Mouse (Mus musculus) E14TG2a.4 (cell line): ENCODE measurements at regions not wholly inside any gene's neighbourhood (a gene's known extent, or its start where the extent isn't known, plus 50 kb on each side); places are given as distances from the start of the nearest gene placed in this dataset.

Experiments
- H3K27me3 ChIP-seq: 2 replicates; pipeline ENCODE4 v1.6.1; 2014; ENCODE audit warnings: low read length, control low read depth; ENCODE audit not compliant: insufficient read depth
- H3K36me3 ChIP-seq: 2 replicates; pipeline ENCODE4 v1.6.1; 2014; ENCODE audit warnings: low read length, control low read depth; ENCODE audit not compliant: insufficient read depth
- H3K4me1 ChIP-seq: replicated peaks from 2 replicates; pipeline ENCODE4 v1.6.1; 2014; ENCODE audit warnings: low read depth, low read length, control low read depth
- H3K4me3 ChIP-seq: replicated peaks from 2 replicates; pipeline ENCODE4 v1.5.1; 2014; ENCODE audit warnings: mild to moderate bottlenecking, low read length
- H3K9me3 ChIP-seq: 2 replicates; pipeline ENCODE4 v1.6.1; 2014; ENCODE audit warnings: low read length, control low read depth
- CTCF ChIP-seq: conservative IDR thresholded peaks from 2 replicates; pipeline ENCODE4 v1.5.1; 2014; ENCODE audit warnings: low read length
- NANOG ChIP-seq: IDR thresholded peaks from 2 replicates; pipeline ENCODE4 v1.6.1; 2014; ENCODE audit warnings: borderline replicate concordance, low read length, mixed read lengths
- POU5F1 ChIP-seq: IDR thresholded peaks from 2 replicates; pipeline ENCODE4 v1.6.1; 2014; ENCODE audit warnings: low read length, borderline replicate concordance

DNA sequence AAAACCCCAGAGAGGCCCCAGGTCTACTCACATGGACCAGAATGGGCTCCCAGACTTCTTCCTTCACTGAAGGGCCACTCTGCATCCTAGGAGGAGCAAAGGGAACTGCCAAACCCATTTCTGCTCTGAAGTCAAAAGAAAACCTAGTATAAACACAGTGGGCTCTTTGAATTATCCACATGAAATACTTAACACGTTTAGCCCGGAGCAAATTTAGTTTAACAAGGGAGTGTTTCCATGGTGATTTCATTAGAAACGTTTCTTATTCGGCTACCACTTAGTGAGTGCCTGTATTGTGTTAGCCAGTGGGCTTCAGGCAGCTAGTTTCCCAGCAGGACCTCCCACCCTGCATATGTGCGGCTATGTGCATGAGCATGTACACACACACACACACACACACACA lies 69.4 kb downstream of the Thnsl2 start:
- H3K27me3 ChIP-seq: peaks cover 2% of the 10 kb centered on the region
- H3K4me1 ChIP-seq: no peaks in the 10 kb centered on the region
- no peaks in the 10 kb centered on the region for H3K9me3 ChIP-seq
- TF ChIP-seq POU5F1: no peak
- no peak for TF ChIP-seq NANOG
- TF ChIP-seq CTCF: no peak
- no peaks in the 10 kb centered on the region for H3K36me3 ChIP-seq
- H3K4me3 ChIP-seq: no peak overlapping the region
